Mouse (Mus musculus): Measurements from ENCODE around the gene 1700037C18Rik.

1700037C18Rik gene

DNA sequence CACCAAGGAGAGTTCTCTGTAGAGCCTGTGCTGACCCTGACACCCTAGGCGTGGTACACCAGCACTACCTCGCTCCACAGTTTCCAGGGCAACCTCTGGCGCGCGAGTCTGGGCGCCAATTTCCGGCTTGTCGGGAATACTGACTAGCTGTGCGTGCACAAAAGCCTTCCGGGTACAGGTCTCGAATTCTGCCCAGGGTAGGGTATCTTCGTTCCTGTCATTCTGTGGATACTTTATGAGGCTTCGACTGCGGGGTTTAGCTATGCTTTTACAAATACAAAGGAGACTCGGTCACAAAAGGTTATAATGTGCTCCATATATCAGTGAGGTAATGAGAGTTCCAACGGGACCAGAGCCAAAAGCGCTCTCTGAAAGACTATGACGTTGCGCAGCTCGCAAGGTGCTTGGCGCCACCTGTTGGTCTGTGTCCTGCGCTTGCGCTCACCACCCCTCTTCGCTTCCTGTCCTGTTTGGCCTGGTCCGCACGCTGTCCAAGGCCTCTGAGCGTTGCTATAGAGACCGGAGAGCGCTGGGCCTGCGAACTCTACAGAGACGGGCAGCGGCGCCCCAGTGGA, at the start of gene 1700037C18Rik, which contains the start of gene Cluap1:
TSS of gene 1700037C18Rik (minus strand) at position 153 of the 575 bp plus-strand sequence.
TSS of gene Cluap1 (plus strand) at position 265 of the 575 bp plus-strand sequence.
- DNase-seq (ENCODE audit: low spot score in 2 of 2), result peak; percentile 74 to 82

DNA sequence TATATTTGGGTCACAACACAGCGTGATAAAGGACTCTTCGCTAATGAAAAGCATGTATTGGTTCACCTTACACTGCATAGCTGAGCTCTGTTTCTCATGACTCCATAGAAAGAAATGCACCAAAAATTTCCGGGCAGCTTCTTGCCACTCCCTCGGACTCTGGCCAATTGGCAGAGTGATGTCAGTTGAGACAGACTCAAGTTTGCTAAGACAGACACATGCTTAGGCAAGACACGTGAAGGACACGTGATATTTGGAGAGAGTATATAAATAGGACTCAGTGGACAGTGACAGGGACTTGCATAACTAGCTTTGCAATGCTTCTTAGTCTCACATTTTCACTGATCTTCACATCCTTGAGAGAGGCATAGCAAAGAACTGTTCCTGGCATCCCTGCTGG, 47.9 kb upstream of the 1700037C18Rik start:
- DNase-seq (ENCODE audit: low spot score in 2 of 2), result no peak

DNA sequence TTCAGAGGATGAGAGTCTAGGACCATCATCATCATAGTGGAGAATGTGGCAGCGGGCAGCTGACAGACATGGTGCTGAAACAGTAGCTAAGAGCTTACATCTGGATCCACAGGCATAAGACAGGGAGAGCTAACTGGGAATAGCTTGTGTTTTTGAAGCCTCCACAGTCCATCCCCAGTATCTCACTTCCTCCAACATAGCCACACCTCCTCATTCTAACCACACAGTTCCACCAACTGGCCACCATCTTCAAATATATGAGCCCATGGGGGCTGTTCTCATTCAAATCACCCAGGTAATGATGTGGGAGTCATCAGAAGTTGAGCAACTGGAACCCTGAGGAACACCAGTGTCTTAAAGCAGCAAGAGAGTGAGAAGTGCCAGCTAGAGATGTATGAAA, 42.7 kb upstream of the 1700037C18Rik start:
- no peak for DNase-seq (ENCODE audit: low spot score in 2 of 2)

DNA sequence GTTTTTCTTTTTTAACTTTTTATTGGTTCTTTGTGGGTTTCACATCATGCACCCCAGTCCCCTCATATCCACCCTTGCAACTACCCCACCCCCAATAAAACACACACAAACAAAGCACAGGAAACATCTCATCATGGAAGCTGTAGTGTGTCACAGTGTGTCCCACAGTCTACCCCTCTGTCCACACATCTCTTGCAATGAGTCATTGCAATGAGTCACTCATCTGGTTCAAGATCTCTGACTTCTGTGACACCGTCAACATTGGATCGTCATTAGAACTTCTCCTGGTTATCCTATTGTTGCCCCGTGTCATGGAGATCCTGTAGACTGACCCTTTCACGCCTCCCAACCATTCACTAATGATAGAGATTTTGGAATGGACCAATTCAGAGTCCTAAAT, 26.2 kb upstream of the 1700037C18Rik start:
- no peak for DNase-seq (ENCODE audit: low spot score in 2 of 2)

DNA sequence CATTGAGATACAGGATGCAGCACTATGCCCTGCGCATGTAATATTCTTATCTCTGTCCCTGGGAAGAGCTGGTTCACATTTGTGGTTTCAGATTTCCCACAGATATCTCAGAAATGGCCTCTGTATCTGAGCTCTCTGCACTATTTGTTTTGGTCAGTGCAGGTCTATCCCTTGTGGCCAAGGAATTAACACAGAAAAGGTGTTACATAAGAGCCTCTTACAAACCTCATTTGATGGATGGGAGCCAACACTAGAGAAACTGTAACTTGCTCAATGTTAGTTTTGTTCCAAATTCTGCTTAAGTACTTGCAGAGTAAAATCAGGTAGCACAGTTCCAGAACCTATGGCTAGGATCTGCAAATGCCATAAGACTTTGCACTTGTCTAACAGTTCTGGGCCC, 25.6 kb upstream of the 1700037C18Rik start:
- no peak for DNase-seq (ENCODE audit: low spot score in 2 of 2)

DNA sequence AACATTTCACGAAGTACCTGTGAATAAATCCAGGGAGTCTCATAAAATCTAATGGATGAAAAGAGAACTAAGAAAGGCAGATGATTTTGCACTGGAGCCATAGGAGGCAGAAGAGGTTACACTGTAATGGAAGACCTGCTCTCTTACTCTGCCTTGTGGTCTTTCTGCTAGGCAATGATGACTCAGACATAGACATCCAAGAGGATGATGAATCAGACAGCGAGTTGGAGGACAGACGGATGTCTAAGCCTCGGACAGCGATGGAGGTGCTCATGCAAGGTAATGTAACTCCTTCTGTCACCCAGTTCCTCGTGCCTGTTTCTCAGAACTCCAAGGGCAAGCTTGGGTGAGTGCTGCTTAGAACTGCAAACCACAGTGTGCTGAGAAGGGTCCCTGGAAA, 25.0 kb upstream of the 1700037C18Rik start:
- DNase-seq (ENCODE audit: low spot score in 2 of 2), result no peak

DNA sequence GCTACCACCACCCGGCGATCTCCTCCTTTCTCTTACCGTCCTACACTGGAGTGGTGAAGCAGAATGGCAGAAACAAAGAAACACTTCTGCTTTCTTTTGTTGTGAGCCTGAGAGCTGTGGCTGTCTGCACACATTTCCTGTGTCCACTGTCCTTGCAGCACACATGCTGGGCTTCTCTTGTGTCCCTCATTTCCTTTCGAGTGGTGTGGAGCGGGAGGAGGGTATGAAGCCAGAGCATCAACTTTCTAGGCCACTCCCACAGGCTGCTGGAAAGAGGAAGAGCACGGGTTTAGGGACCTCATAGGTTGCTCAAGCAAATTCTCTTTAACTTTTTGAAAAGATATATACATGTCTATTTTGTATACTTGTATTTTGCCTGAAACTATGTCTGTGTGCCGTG, 20.7 kb upstream of the 1700037C18Rik start:
- DNase-seq (ENCODE audit: low spot score in 2 of 2), result no peak

DNA sequence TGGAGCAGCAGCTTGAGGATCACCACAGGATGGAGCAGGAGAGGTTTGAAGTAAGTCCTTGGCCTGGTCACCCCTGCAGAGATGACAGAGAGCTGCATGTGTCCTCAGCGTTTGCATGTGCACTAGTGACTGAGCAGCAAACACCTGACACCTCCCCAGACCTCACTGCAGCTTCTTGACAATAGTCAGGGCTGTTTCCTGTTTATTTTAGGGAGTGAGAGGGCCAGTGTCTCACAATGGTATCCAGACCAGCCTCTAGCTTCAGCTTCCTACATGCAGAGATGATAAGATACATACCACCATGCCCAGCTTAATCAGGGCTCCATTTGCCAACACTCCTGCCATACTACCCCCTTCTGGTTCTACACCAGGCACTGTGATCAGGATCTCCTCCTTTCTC, 20.1 kb upstream of the 1700037C18Rik start:
- no peak for DNase-seq (ENCODE audit: low spot score in 2 of 2)

DNA sequence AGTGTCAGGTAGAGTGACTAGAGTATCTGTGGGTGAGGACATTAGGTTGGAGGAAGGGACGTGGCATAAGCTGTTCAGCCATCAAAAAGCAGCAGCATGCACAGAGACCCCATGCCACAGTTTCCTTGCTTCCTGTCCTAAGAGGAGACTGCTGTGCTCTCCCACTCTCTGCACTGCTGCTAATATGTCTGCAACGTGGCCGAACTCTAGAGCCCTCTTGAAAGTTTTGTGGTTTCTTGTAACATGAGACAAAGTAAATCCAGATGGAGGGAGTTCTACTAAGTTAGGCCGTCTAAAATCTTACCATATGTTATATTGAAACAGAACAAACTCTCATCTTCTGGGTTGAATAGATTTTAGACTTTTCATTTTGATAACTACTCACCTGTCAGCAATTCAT, 15.5 kb upstream of the 1700037C18Rik start:
- no peak for DNase-seq (ENCODE audit: low spot score in 2 of 2)

DNA sequence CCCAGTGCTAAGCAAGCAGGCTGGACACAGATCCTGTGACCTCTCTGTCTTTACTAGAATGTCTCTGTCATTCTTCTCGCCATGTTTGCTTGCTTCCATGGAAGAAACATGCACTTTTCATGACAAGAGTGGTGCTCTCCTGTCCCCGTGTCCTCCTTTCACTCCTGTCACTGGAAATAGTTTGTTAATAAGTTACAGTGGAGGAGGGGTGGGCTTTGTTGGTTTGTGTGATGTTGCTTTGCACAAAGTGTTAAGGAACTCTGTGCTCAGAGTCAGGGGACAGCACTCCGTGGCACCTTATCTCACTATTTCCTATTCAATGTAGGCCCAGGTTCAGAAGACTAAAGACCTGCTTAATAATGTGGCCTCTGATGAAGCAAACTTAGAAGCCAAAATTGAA, 15.0 kb upstream of the 1700037C18Rik start:
- DNase-seq (ENCODE audit: low spot score in 2 of 2), result no peak

DNA sequence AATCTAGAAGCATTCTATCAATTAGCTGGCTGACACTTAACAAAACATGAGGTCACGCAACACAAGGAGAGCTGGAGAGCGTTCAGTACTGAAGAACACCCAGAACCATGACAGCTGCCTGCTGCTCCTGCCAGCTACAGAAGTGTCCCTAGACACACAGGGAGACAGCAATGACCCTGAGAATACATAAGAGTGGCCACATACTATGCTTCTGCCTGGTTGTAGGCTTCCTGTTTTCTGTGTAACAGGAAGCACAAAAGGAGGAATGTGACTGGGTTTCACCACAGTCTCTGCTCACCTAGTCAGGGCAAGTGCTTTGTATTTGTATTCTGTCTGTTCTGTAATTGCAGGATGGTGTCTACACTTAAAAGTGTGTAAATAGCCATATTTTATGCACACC, 12.3 kb upstream of the 1700037C18Rik start:
- no peak for DNase-seq (ENCODE audit: low spot score in 2 of 2)

DNA sequence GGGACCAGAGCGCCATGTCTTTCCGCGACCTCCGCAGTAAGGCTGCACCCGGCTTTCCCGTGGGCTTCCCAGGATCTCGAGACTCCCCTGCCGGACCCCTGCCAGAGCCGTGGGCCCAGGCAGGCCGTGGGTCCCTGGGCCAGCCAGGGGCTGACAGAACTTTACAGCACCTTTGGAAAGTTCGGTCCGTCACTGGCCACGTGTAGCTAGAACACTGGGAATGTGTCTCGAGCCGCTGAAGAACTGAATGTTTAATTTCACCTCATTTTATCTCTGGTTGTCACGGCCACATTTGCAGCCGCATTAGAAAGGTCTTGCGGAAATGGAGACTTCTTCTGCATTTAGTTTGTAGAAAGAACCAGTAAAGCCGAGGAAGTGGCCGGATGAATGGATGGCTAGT, 629 bp upstream of the 1700037C18Rik start:
- no peak for DNase-seq (ENCODE audit: low spot score in 2 of 2)

DNA sequence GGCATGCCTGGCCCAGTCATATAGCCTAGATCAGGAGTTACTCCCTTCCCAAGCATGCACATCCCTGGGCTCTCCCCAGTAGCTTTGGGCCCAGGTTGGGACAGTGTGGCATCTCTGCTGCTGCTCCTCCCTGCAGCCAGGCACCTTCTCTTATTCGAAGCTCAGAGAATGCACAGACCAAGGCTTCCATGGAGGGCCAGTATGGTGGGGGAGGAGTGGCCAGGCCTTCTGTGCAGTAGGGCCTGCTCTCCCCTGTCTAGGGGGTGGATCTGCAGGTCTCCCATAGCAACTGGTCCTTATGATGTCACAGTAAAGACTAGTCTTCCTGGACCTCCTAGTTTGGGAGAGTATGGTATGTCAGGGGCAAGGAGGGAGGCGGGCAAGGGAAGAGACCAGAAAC, 1.0 kb downstream of the 1700037C18Rik start:
- no peak for DNase-seq (ENCODE audit: low spot score in 2 of 2)

DNA sequence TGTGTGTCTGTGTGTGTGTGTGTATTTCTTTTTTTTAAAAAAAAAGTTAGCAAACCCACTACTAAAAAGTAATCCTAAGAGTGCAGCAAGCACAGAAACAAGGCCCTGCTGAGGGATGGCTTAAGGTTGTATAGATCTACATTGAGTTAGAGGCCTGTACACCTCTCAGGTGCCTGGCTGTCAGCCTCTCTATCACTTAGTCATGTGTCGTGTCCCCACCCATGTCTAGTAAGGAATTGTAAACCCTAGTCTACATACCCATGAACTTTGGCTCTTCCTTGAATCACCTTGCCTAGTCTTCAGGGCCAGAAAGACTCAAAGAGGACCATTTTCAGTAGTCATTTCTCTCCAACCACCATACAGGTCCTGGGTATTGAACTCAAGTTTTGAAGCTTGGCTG, 11.9 kb downstream of the 1700037C18Rik start:
- no peak for DNase-seq (ENCODE audit: low spot score in 2 of 2)

DNA sequence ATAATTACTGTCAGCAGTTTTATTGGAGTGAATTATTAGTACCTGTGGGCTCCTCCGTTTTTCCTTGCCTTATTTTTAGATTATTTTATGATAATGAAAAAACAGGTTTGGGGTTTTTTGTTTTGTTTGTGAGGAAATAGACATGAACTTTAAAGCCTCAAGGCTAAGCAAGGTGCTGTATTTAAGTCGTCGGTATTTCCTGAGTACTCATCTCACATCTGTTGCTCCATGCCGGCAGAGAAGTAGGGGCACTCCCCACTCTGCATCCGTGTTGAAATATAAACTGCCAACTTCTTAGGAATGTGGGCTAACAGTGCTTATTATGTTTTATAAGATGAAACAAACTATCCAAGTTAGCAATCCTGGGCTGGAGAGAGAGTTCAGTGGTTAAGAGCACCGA, 12.4 kb downstream of the 1700037C18Rik start:
- no peak for DNase-seq (ENCODE audit: low spot score in 2 of 2)

DNA sequence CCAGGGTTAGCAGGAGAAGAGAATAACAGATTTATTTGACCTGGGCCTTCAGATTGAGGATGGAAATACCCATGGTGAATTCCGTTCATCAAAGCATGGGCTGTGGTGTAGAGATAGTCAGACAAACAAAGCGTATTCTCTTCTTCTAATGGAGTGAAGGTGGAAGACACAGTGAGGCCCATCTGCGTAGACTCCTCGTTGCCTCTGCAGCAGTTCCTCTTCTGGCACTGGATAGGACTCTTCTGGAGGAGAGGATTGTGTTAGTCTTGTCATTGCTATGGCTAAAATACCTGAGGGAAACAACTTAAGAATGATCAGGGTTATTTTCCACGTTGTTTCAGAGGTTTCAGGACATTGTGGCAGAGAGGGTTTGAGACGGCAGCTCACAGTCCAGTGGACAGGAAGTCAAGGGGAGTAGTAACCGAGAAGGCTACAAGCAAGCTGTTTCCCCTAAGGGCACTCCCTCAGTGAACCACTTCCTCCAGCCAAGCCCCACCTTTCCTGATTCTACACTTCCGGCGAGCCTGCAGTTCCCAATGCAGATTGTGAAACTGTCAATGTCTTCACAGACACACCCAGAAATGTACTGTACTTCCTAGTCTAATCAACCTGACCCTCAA, 13.2 kb downstream of the 1700037C18Rik start:
- DNase-seq (ENCODE audit: low spot score in 2 of 2), result peak; percentile 19 to 32

DNA sequence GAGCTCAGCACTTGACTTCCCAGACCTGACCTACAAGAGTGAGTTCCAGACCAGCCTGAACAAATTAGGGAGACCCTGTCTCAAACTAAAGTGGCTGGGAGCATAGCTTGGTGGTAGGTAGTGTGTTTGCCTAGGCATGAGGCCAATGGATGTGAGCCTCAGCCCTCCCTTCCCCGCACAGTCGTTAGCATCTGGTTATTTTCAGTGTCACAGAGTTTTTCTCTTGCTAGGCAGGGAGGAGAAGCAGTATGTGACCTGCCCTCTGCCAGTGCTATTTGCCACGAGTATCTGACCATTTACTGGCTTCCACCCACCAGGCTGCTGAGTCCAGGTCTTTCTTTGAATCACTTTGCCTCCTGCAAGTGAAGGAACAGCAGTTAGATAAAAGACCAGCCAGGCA, 14.8 kb downstream of the 1700037C18Rik start:
- DNase-seq (ENCODE audit: low spot score in 2 of 2), result no peak

DNA sequence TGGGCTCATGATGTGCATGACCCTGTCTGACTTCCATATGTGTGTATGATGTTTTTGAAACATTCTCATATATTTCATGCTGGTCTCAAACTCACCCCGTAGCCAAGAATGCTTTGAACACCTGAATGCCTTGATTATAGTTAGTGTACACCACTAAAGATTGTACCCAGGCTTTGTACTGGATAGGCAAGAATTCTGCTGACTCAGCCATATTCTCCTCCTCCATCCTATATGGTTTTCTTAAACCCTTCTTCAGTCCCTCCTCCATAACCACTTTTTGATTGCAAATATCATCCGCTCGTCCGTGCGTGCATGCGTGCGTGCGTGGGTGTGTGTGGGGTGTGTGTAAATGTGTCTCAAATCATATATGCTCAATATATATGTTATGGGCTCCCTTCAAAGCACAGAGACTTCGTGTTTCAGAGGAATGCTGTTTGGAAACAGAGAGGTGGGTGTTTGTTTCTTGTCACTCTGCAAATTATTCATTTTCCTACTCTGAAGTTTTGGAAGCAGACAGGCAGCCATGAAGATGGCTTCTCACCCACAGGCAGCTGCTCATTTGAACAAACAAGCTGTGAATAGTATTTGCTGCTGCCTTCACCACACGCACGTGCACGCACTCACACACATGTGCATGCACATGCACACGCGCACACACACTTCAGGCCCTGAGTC, 16.7 kb downstream of the 1700037C18Rik start:
- no peak for DNase-seq (ENCODE audit: low spot score in 2 of 2)

DNA sequence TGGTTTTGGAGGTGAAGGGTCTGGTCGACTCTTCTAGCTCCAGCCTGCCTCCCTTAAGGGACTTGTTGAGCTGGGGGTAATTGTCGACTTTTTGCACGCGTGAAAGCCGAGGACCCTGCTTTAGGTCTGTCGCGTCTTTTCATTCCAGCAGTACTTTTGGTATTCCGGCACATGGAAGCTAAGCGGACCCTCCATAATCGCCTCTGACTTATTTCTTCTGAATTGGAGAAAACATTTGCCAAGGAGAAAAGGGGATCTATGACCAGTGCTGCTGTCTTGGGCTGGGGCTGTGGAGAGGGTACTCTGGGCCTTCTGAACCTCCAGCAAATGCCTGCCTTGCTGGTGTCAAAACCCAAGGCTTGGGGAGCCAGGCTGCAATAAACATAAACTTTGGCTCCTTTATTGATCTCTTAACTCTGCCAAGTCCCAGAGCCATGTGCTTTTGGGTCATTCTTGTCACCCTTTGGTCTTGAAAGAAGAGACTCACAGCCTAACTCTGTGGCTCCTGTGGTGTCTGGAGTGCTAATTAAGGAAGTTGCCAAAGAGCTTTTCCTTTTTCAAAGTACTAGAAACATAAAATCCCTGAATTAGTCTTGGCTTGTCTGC, 23.3 kb downstream of the 1700037C18Rik start:
- DNase-seq (ENCODE audit: low spot score in 2 of 2), result no peak

DNA sequence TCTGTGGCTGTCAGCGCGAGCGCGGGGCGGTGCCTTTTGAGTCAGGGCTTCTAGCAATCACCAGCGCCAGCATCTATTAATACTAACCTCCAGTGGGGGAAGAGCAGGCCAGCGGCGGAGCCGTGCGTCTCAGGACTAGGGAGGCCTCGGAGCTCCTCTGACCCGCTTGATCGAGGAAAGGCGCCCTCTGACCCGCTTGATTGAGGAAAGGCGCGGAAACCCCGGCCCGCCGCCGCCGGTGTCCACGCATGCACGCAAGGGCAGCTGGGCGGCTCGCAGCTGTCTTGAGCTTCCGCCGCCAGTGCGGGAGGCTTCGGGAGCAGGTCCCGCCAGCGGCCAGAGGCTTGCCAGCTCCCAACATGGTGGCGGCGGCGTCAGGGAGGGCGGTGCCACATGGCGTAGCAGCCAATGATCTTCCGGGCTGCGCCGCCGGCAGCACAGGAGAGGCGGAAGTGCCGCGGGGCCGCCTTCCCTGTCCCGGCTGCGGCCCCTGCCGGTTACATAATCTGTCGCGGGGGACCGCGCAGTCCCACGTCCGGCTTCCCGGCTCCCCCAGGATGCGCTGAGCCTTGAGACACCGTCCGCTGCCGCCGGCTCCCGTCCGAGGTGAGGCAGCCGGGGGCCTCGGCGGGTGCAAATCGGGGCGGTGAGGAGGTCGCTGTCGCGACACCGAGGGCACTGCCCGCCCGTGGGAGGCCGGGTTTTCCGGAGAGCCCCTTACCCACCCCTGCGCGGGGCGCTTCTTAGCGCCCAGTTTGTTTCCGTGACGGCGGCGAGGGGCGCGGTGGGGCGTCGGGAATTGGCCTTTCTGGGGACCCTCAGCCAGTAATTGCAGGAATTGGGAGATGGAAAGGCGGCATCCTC, 24.1 kb downstream of the 1700037C18Rik start, which contains the start of the genes Zfp597 and Gm20695:
TSS of gene Zfp597 (minus strand) at position 361 of the 864 bp plus-strand sequence.
TSS of gene Gm20695 (plus strand) at position 448 of the 864 bp plus-strand sequence.
- DNase-seq (ENCODE audit: low spot score in 2 of 2), result peak; percentile 87 to 92

DNA sequence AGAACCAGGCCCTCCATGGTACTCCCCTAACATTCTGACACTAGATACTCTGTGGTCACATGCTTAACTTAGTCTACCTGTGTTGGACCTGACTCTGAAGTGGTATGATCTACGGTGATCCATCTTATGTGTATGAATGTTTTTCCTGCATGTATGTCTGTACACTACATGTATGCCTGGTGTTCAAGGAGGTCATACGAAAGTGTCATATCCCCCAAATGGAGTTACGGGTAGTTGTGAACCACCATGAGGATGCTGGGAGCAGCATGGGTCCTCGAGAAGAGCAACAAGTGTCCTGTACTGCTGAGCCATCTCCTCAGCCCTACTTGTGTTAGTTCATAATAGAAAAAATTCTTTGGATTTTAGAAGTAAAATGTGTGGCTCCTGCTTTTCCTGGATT, 32.1 kb downstream of the 1700037C18Rik start:
- DNase-seq (ENCODE audit: low spot score in 2 of 2), result no peak
